Mouse (Mus musculus) small intestine, adult 2 months (tissue): ENCODE measurements around the gene Cys1.

Source experiments
- CTCF ChIP-seq: fragments of 200-500 bp; IDR thresholded peaks from 2 replicates; pipeline ENCODE4 v1.5.1; 2012; ENCODE audit warnings: low read depth, mild to moderate bottlenecking, control low read depth, inconsistent platforms, low read length, moderate library complexity, mixed read lengths; ENCODE audit not compliant: insufficient replicate concordance, insufficient read length; ENCODE audit errors: extremely low read depth
- POLR2A ChIP-seq: fragments of 200-500 bp; IDR thresholded peaks from 2 replicates; pipeline ENCODE4 v1.6.1; 2012; ENCODE audit warnings: low read depth, mild to moderate bottlenecking, control low read depth, inconsistent platforms, low read length, moderate library complexity

DNA sequence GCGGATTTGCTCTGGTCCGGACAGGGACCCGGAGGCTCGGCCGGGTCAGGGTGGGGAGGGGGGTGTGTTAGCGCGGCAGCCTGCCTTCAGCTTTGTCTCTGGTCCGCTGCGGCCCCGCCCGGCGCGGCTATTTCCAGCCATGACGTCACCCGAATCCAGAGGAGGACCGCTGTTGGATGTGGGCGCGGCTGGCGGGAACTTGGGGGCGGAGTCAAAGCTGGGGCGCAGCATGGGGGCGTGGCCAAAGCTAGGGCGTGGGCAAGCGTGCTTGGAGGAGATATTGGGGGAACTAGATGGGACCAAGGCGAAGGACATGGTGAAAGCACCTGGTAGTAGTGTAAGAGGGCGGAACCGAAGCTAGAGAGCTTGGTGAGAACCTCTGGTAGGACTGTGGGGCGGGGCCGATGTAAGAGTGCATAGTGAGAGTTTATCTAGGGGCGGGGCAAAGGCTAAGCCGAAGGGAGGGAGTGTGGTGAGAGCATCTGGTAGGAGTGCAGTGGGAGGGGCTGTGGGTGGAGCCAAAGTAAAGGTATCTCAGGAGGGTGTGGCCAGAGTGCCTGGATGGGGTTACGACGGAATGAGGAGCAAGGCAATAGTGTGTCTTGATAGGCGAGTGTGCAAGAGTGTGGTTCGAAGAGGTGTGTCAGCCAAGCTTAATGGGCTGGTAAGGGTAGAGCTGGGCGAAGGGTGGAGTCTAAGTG, 29.8 kb downstream of the Cys1 start:
- TF ChIP-seq POLR2A (no peak; the same call in none of the 2 replicates), CTCF (no peak)
